15 mouse cellular contexts compared by ENCODE assay signal in genomic region chr1:25057656-25058055, GRCm38 (mm10).
DNase-seq lines count a peak whose midpoint lies in the region; ATAC-seq and TF ChIP-seq lines count a peak whose summit lies in the region.
"Had no signal": no experiment of that assay in that cellular context is flagged by ENCODE, and none has a peak within 500 bp of the region (broad histone marks: within the 10 kb centered on the region; RNA-seq: fewer than 3 reads in every experiment).

No protein-coding gene starts in this region.

- no peak overlapping the region for H3K4me2 ChIP-seq in hindbrain, postnatal 0 days (ENCODE audit: low read depth, low read length)
- no peak overlapping the region for H3K4me2 ChIP-seq in hindbrain, embryonic 13.5 days
- H3K4me2 ChIP-seq: limb, embryonic 15.5 days had no signal

- H3K9ac ChIP-seq in hindbrain, postnatal 0 days (replicated peaks; ENCODE audit: low read length) = no peak overlapping the region
- no peak overlapping the region for H3K9ac ChIP-seq in hindbrain, embryonic 13.5 days
- H3K9ac ChIP-seq: limb, embryonic 15.5 days had no signal

- no peak for TF ChIP-seq POLR2A in cerebellum, adult 2 months (IDR thresholded peaks at IDR 0.05; ENCODE audit: borderline replicate concordance, insufficient read depth, low read length)

- no peaks in the 10 kb centered on the region for H3K27me3 ChIP-seq in hindbrain, postnatal 0 days (ENCODE audit: insufficient read depth, low read length)
- H3K27me3 ChIP-seq in hindbrain, embryonic 13.5 days = no peaks in the 10 kb centered on the region
- H3K27me3 ChIP-seq in cerebellum, adult 2 months (ENCODE audit: control insufficient read depth, insufficient read depth, low read length) = no peaks in the 10 kb centered on the region
- H3K27me3 ChIP-seq: CH12.LX; limb, embryonic 15.5 days had no signal

- no peaks in the 10 kb centered on the region for H3K36me3 ChIP-seq in hindbrain, postnatal 0 days (ENCODE audit: insufficient read depth, low read length)
- H3K36me3 ChIP-seq in hindbrain, embryonic 13.5 days = no peaks in the 10 kb centered on the region
- H3K36me3 ChIP-seq: limb, embryonic 15.5 days had no signal

- WGBS in hindbrain, postnatal 0 days = 57% methylated on average over 2 of the region's 2 CpGs
- 80% methylated on average over 2 of the region's 2 CpGs for WGBS in hindbrain, embryonic 13.5 days
- WGBS in cerebellum, adult 2 months = 37% methylated on average over 2 of the region's 2 CpGs

- peak; percentile 15 for DNase-seq in hindbrain, postnatal 0 days (ENCODE audit: low spot score)
- DNase-seq in cerebellum, adult 2 months = peak; percentile 36 to 75
- DNase-seq in cerebellum, postnatal 25 days = peak; percentile 48 to 55
- peak; percentile 79 for DNase-seq in lung, postnatal 36 days
- no peak for DNase-seq in spleen, postnatal 10 days (ENCODE audit: low spot score in 2 of 2)
- DNase-seq in urinary bladder, postnatal 36 days (ENCODE audit: low spot score in 2 of 2) = no peak
- DNase-seq: heart, adult 11 months; kidney, adult 11 months; kidney, postnatal 36 days; thymus, postnatal 4 days had no signal

- no peak for ATAC-seq in hindbrain, postnatal 0 days
- ATAC-seq in hindbrain, embryonic 13.5 days (ENCODE audit: low FRiP score) = no peak

- no peak overlapping the region for H3K4me3 ChIP-seq in hindbrain, postnatal 0 days (ENCODE audit: low read length)
- H3K4me3 ChIP-seq in hindbrain, embryonic 13.5 days = no peak overlapping the region
- H3K4me3 ChIP-seq in cerebellum, adult 2 months (replicated peaks; ENCODE audit: insufficient read depth, low read depth, low read length) = no peak overlapping the region
- H3K4me3 ChIP-seq: left cerebral cortex, adult 2 months; limb, embryonic 15.5 days had no signal

- no peaks in the 10 kb centered on the region for H3K9me3 ChIP-seq in hindbrain, postnatal 0 days (ENCODE audit: low read length)
- no peaks in the 10 kb centered on the region for H3K9me3 ChIP-seq in hindbrain, embryonic 13.5 days
- H3K9me3 ChIP-seq: limb, embryonic 15.5 days had no signal

- no peaks in the 10 kb centered on the region for H3K4me1 ChIP-seq in hindbrain, postnatal 0 days (ENCODE audit: insufficient read depth, low read length)
- H3K4me1 ChIP-seq in hindbrain, embryonic 13.5 days (replicated peaks) = no peaks in the 10 kb centered on the region
- H3K4me1 ChIP-seq in cerebellum, adult 2 months (ENCODE audit: control insufficient read depth, insufficient read depth, low read length) = peaks cover 12% of the 10 kb centered on the region
- H3K4me1 ChIP-seq: limb, embryonic 15.5 days had no signal

- TF ChIP-seq CTCF in hindbrain, postnatal 0 days (IDR thresholded peaks at IDR 0.05; ENCODE audit: low read depth) = no peak
- TF ChIP-seq CTCF in cerebellum, adult 2 months (IDR thresholded peaks at IDR 0.05; ENCODE audit: borderline replicate concordance, insufficient read depth, low read depth, low read length) = no peak

- no peak overlapping the region for H3K27ac ChIP-seq in hindbrain, postnatal 0 days
- no peak overlapping the region for H3K27ac ChIP-seq in hindbrain, embryonic 13.5 days
- H3K27ac ChIP-seq in cerebellum, adult 2 months (ENCODE audit: insufficient read depth, low read length) = no peak overlapping the region
- H3K27ac ChIP-seq: left cerebral cortex, adult 2 months; limb, embryonic 15.5 days; stomach, postnatal 0 days had no signal

Comparison
In these comparisons a context has a peak if more than half of its experiments do, and no peak if none do; other contexts are left out.
1. DNase-seq: peak in hindbrain, postnatal 0 days (single experiment), cerebellum, adult 2 months (2 of 2), cerebellum, postnatal 25 days (2 of 2) and lung, postnatal 36 days (single experiment); none in spleen, postnatal 10 days (0 of 2) and urinary bladder, postnatal 36 days (0 of 2).